Mouse (Mus musculus): ENCODE data around the gene Adgrb3.

Adgrb3 gene

GRCm38 (mm10) chr1:25828971-25829920 is at the start of gene Adgrb3:
TSS of gene Adgrb3 (minus strand) at chr1:25829707.
- DNase-seq = no peak

DNA sequence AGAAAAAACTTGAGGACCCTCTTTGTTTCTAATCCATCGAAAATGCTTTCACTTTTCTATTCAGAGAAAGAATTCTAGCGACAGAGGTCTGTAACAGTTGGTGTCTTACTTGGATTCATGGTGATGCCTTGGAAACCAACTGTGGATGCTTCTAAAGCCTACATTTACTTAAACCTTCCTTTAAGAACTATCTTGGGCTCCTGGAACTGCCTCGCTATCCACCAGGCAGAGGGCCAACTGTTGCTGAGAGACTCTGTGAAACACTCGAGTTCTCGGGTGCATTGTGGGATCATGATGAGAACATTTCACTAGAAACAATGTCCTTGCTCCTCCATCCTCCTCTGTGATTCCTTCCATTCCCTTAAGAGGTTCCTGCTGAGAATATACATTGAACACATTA is 48.0 kb upstream of the Adgrb3 start:
- DNase-seq = no peak

- no peak for DNase-seq
Measured at GRCm38 (mm10) chr1:25857473-25857872, 28.0 kb upstream of the Adgrb3 start.

DNA sequence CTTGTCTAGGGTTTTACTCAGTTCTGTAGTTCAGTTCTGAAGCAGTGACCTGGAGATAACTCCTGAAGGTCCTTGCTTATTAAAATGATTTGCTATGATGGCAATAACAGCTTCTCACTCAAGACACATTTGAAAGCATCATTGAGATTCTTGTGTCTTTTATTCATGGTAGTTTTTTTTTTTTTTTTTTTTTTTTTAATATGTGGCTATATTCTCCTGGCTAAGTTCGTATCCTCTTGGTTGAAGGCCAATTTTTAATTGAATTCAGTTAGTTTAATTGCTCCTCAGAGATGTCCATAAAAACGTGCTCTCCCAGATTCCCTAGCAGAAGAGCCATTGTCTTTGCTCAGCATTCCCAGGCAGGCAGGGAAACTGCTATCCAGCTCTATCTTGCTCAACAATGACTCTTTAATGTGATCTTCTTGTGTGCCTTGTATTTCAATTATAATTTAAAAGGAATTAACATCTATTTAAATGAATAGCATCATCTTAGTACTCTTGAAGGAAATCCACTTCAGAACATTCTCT is 25.0 kb upstream of the Adgrb3 start:
- no peak for DNase-seq

GRCm38 (mm10) chr1:25832260-25832659 is 2.8 kb upstream of the Adgrb3 start:
- no peak for DNase-seq

GRCm38 (mm10) chr1:25831521-25831900 is 2.0 kb upstream of the Adgrb3 start:
- no peak for DNase-seq

DNA sequence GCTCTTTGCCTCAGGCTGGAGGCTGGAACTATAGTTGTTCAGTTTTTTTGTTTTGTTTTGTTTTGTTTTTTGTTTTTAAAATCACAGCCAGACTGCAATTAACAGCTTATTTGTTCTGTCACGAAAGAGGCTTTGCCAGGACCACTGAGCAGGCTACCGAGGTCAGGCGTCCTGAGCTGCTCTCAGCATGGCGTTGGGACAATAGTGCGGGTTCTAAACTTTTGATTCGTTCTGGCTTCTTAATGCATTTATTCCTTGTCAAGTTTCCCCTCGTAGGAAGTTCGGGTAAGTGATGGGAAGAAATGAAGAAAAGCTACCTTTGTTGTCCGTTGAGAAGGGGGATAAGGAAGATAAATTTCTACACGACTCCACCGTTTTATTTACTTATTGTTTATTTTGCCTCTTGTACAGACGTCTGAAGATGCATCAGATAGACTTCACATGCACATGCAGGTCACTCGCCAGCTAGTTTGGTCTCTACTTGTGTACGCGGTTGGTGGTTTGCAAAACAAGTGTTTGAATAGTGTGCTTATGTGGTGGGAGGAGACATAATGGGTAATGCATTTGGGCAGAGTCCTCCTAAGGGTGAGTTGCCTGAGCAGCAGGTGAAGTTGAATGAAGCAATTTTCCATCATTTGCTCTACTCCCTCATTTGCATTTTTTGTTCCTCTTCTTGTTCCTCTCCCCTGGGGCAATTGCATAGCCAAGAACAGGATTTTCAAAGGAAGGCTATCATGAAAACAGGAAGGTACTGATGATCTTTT is 1.4 kb upstream of the Adgrb3 start:
- no peak for DNase-seq

- DNase-seq = no peak
Measured at GRCm38 (mm10) chr1:25829921-25830751, 629 bp upstream of the Adgrb3 start.

- DNase-seq = no peak
Measured at GRCm38 (mm10) chr1:25828071-25828755, 1.3 kb downstream of the Adgrb3 start.

DNA sequence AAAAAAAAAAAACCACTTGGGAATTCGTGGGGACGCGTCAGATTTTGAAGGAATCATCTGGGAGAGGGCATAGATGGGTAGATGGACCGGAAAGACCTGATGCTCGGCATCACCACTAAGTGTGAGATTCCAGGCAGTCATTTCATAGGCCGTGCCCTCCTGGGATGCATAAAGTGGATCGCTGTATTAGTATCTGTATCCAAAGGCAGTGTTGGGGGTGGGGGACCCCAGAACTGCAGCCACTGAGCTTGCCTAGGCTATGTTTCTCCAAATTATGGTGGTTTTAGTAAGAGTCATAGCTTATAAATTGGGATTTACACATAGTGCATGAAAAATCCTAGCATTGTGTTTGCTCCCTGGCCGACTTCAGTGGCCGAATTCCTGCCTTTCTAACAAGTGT is 2.1 kb downstream of the Adgrb3 start:
- DNase-seq = no peak

- DNase-seq = no peak
Measured at GRCm38 (mm10) chr1:25826771-25827170, 2.7 kb downstream of the Adgrb3 start.

DNA sequence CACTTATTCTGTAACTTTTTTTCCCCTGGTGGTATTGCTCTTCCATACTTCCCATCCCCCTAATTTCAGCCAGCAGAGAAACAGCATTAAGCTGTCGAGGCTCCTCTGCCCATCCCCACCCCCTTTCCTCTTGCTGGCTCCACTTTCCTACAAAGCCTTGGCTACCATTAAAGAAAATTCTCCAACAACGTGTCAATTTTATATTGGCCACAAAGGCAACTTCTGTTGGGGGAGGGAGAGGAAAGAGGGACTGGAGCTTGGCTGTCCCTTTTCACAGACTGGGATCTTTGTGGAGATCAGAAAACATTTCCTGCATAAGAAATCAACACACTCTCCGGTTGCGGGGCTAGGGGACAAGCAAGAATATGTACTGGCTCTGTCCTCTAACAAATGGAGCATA is 4.9 kb downstream of the Adgrb3 start:
- no peak for DNase-seq

DNA sequence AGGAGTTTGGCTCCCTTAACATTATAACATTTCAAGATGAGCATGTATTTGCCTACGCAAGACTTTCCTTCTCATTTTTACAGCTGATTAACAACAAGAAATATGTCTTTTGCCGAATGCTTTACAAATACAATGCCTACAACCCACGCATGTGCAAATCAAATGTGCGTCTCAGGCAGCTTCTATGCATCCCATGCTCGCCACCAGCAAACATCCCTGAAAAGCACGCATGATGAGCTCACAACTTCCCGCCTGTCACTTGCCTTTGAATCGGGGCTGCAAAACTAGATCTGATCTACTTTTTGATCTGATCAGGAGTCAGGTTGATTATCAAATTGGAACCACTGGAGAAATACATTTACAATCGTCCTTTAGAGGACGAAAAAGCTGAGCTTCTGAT is 5.5 kb downstream of the Adgrb3 start:
- DNase-seq = no peak

- no peak for DNase-seq
Measured at GRCm38 (mm10) chr1:25815491-25815890, 14.0 kb downstream of the Adgrb3 start.

GRCm38 (mm10) chr1:25778784-25779183 is 50.7 kb downstream of the Adgrb3 start:
- DNase-seq = no peak

- DNase-seq = no peak
Measured at GRCm38 (mm10) chr1:25777459-25777858, 52.0 kb downstream of the Adgrb3 start.

DNA sequence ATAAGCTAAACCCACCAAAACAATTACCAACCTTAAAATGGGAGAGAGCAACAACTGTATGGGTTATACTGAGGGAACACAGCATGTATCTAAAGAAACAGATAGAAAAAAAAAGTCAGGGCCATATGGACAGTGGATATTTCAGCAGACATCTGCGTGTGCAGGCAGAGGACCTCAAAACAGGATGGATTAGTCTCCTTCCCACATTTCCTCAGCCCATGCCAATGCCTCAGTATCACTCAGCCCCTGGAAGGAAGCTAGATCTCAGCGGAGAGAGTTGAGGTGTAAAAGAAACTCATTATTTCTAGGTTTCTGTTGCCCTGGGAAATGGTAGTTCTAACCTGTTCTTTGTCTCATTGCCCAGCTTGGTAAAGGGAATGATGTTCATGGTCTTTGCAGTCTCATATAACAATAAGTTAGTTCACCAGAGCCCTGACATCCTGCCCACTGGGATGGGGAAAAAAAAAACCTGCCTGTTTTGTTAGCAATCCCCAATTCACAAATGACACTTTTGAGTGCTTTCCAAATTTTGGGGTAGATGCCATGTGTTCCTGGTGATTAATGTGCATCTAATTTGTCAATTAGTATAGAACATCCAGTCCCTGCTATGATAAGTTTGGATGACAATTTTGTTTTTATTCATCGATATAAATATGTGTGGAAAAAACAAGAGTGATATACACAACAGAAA is 53.9 kb downstream of the Adgrb3 start:
- DNase-seq = no peak

DNA sequence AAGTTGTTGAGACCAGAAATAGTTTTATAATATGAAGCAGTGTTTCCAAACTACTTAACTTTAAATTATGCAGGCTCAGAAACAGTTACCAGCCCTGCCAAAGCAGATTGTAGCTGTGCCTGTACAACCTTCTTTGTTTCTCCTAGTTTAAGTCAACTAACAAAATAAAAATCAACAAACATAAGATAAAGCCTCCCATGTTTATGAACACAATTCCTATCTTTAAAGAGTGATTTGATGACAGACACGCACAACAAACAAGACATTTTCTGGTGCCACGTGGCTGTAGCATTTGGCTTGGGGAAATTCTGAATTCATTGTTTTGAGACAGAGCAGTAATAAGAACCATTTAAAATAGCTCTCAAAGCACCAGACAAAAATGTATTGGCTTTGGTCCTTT is 60.5 kb downstream of the Adgrb3 start:
- no peak for DNase-seq

DNA sequence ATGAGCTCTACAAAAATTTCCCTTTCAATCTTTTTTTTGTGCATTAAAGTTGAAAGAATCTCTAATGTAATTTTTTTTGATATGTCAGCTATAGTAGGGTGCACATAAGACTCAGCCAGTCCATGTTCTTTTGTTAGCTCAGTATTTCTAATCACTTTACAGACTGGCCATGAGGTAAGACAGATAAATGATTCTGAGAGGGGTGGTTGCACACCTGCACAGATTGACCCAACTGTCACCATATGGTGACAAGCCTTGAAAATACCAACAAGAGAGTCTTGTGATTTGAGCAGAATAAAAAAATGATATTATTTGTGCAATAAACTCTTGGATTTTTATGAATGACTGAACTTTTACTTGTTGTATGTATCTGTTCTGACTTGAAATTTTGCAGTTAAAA is 74.2 kb downstream of the Adgrb3 start:
- no peak for DNase-seq

DNA sequence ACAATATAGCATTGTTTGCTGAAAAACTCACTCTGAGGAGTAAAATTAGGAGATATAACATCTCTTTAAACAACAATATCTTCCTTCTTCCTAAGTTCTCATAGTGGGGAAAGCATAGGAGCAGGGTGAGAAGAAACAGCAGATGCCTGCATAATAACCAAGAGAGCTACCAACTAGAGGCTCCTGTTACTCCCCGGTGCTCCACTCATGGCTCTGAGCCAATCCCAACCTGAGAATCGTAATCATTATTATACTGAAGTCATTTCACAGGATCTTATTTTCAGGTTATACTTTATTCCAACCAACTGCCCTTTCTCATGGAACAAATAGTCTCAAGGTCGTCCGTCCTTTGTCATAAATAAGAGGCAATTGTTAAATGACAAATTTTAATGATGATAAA is 75.0 kb downstream of the Adgrb3 start:
- DNase-seq = no peak

- no peak for DNase-seq
Measured at GRCm38 (mm10) chr1:25745575-25745974, 83.9 kb downstream of the Adgrb3 start.

GRCm38 (mm10) chr1:25744736-25745135 is 84.8 kb downstream of the Adgrb3 start:
- DNase-seq = no peak
